Mouse (Mus musculus) spleen, postnatal 36 days (tissue): ENCODE results near the gene Fchsd2.

Source experiments
- DNase-seq, 2 experiments: peaks; one replicate each; pipeline ENCODE4 v3.0.0; 2022; ENCODE audit warnings: low spot score in 2 of 2, mixed read lengths in 1 of 2

Gene Fchsd2

GRCm38 (mm10) chr7:101314396-101314795 is 221.7 kb downstream of the Fchsd2 start:
- no peak for DNase-seq

DNA sequence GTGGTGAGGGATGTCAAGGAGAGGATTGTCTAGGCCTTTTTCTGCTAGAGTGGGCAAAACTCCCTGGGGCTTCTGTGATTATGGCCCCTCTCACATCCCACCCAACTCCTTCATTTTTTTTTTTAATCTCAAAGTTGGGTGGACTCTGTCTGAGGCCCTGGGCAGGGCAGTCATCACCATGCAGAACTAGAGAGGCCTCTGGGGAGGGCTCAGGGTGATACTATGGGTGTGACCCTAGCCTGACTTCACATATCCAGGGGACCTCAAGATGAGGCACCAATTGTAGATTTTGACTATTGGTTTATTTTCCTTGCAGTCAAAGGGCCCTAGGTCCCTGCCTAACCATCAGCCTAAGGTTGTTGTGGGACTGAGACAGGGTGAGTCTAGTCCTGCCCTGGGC is 223.0 kb downstream of the Fchsd2 start:
- no peak for DNase-seq

GRCm38 (mm10) chr7:101316591-101317001 is 223.9 kb downstream of the Fchsd2 start:
- DNase-seq = peak; percentile 67 to 74

DNA sequence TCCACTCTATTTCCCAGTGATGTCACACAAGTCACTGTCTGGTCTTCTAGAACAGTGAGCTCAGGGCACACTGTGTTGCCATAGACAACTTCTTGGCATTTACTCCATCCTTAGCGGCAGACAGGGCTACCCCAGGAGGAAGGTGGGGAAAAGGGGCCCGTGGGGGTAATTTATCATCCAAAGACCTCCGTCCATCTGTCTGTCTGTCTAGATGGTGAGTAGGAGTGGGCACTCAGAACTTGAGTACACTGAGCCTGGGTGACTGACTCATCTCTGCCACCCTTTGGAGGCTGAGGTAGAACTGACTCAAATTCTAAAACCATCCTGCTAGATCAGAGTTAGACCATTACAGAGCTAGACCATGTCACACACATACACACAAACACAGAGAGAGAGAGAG is 224.4 kb downstream of the Fchsd2 start, which contains the start of gene Stard10:
Gene Stard10, plus strand, starts transcription at position 73 of the 400 bp plus-strand sequence.
- DNase-seq = no peak

DNA sequence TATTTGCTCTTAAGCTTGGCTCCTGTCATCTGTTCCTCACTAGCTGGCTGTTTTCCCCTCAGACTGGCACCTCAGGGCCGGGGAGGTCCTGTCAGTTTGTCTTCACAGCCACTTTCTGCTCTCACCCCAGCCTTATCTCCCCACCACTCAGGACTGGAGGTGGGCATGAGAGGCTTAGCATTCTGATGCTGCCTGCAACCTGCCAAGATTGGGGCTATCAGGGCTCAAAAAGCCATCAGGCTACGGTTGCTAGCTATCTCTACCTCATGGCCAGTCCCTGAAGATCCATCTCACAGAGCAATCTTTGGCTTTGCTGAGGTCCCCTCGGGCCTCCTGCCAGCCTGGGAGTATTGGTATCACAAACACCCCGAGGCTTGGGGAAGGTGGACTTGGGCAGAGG is 226.2 kb downstream of the Fchsd2 start:
- peak in 1 of 2 experiments; percentile 14 for DNase-seq

DNA sequence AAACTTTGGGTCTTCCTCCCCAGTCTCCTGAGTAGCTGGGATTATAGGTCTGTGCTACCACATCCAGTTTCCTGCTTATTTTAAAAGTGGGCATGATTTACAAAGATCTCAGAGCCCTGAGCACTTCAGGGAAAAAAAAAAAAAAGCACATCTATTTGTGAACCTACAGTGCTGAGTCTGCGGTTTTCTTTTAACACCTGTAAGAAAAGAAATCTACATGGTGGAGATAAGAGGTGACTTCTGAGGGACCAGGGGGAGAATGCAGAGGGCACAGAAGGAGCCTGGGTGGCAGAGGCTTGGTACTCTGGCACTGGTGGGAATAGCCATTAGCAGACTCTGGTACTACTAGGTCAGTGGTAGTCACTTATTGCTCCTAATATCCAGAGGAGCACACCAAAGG is 227.1 kb downstream of the Fchsd2 start:
- no peak for DNase-seq

GRCm38 (mm10) chr7:101320399-101321217 is 227.9 kb downstream of the Fchsd2 start:
- peak in 1 of 2 experiments; percentile 24 for DNase-seq

GRCm38 (mm10) chr7:101321218-101321827 is 228.7 kb downstream of the Fchsd2 start:
- DNase-seq = peak in 1 of 2 experiments; percentile 19

GRCm38 (mm10) chr7:101323141-101323594 is 230.5 kb downstream of the Fchsd2 start:
- DNase-seq = no peak

DNA sequence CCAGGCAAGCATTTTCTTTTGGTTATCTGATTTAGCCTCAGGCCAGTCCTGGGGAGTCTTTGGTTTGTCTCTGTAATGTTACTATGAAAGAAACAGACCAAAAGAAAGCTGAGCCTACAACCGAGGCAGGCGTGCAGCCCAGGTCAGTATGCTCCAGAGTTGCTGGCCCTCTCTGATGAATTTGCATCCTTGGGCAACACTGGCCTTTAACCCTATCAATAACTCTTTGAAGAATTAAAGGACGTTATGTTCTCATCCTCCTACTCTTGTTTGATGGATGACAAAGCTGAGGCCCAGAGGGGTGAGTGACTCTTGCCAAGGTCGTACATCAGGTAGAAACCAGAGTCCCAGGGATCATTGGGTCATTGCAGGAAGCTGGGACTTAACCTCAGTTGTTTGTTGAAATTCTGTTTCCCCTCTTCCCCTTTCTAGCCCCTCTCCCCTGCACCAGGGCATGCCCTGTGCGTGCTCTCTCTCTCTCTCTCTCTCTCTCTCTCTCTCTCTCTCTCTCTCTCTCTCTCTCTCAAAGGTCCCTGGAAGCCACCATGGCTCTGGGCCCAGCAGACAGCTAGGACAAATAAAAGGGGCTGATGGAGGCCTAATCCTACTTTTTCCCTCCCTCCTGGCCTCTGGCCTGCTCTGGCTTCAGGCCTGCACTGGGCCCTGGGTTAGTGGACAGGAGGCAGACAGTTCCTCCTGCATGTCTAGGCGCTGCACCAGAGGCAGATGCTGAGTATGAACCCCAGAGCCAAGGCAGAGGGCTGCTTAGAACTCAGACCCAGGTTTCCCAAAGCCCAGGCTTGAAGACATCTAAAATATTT is 231.7 kb downstream of the Fchsd2 start:
- no peak for DNase-seq

GRCm38 (mm10) chr7:101326006-101326405 is 233.3 kb downstream of the Fchsd2 start:
- no peak for DNase-seq

DNA sequence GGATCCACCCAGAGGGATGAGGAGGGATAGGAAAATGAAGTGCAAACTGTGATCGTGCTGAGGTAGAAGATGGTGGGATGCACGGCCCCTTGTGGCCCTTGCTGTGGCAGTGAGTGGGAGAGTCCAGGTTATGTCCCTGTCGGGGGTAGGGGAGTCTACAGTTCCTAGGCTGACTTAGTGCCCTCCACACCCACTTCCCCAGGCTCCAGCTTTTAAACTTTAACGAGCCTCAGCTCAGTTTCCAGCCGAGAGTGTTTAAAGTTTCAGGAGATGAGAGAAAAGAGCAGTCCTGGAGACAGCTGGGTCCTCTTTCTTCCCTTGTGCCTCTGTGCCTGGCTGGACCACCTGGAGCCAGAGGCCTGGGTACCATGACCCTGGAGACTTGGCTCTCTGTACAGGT is 234.6 kb downstream of the Fchsd2 start:
- no peak for DNase-seq

- no peak for DNase-seq
Measured at GRCm38 (mm10) chr7:101327786-101328185, 235.1 kb downstream of the Fchsd2 start.

DNA sequence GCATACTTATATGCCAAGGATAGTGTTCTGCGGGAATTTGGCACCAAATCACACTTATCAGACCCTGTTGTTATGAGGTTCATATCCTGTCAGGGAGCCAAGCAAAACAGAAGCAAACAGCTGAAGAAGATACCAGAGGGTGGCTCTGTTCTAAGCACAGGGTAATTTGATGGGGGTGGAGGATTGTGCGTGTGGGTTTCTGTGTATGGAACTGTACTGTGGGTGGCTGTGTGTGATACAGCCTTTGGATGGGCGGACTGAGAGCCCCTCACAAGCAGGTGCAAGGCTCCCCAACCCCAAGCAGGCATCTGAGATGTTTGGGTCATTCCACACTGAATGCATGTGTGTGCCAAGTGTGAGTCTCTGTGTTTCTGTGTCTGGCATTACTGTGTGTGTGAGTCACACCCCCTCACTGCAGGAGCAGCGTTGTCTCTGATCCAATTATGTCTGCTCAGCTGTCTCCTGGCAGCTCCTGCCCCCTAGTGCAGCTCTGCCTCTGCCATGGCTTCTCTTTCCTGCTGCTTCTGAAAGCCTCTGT is 236.0 kb downstream of the Fchsd2 start:
- no peak for DNase-seq

DNA sequence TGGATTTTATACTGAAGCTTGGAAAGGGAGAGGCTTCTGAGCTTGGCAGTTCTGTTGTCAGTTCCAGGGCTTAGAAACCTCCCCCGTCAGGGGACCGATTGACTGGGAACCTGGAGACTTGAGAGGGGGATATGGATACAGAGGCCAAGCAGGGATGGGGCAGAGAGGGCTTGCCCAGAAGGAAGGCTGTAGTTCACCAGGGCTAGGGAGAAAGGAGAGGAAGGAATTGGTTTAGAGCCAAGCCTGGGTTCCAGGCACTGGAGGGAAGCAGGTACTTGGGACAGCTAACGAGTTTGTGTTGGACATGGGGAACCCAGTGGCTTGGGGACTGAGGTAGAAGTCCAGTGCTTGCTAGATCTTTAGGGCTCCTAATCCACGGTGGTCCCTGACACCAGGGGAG is 236.9 kb downstream of the Fchsd2 start:
- no peak for DNase-seq

GRCm38 (mm10) chr7:101330074-101330840 is 237.6 kb downstream of the Fchsd2 start:
- DNase-seq = no peak

DNA sequence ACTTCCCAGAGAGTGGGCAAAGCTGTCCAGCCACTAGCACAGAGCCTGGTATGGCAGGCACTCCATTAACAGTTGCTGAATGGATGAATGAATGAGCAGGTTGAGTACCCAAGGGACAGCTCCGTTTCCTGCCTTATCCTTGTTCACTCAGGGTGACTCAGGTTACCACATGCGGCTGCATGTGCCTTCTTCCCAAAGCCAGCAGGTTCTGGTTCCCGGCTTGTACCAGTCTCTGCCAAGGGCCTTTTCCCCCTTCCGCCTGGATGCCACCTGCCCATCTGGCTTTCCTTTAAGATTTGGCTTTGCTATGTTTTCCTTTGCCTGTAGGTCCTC is 238.1 kb downstream of the Fchsd2 start:
- DNase-seq = no peak

DNA sequence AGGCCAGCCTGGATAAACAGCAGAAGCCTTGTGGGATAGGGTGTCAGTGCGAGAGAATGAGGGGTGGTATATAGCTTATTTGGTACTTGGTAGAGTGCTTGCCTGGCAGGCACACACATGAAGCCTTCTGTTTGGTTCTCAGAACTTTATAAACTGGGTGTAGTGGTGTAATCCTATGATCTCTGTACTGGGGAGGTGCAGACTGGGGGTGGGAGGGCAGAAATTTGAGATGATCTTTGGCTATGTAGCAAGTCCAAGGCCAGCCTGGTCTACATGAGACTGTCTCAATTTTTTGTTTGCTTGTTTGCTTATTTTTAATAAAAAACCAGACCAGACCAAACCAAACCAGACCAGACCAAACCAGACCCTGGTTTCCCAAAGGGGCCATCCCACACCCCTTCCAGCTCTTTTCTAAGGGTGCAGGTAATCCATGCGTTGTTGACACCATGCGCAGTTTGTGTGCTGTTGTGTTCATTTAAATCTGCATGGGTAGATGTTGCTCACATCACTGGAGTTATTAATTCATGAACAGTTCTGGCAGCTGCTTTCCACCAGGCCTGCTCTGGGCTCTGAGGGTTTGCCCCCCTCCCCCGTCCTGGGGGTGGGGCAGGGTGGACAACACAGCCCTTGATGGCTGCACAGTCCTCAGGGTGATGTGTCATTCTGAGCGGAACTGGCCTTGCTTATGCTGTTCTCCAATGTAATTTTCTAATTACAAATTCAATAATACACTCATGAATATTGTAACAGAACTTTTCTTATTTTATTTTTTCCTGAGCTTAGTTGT is 239.6 kb downstream of the Fchsd2 start:
- DNase-seq = no peak
